In the genomic region with DNA sequence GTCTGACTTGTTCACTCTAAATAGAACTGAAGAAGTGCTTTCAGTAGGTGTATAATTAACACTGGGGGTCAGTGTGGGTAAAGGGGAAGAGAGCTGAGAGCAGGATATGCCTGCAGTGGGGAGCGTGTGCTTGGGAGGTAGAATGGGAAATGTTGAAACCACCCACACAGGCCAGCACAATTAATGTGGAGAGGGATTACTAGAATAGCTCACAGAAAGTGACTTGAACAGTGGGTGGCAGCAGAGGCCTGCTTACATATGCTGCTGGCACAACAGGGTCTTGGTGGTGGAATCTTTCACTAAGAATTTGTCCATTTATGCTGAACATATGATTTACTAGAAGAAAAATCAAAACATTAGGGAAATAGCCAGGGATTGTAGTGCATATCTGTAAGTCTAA, we compare ENCODE assay signal across 8 mouse cellular contexts. TPM values are rescaled to one million over a fixed set of nuclear protein-coding genes. Genes with fewer than 3 reads are reported as not detected.
DNase-seq lines count a peak whose midpoint lies in the region; ATAC-seq and TF ChIP-seq lines count a peak whose summit lies in the region.

No protein-coding gene starts in this region.

- ATAC-seq in intestine, embryonic 16.5 days: no peak
- ATAC-seq in limb, embryonic 14.5 days (ENCODE audit: low FRiP score, low read depth): no peak
- no peak for ATAC-seq in midbrain, embryonic 13.5 days

- H3K4me2 ChIP-seq in intestine, embryonic 16.5 days (ENCODE audit: low read depth, low read length): peak overlapping the region; percentile 84
- peak overlapping the region; percentile 72 for H3K4me2 ChIP-seq in limb, embryonic 14.5 days (replicated peaks; ENCODE audit: low read depth, low read length, severe bottlenecking)
- peak overlapping the region; percentile 88 for H3K4me2 ChIP-seq in midbrain, embryonic 13.5 days (replicated peaks)

- no peak overlapping the region for H3K27ac ChIP-seq in intestine, embryonic 16.5 days (ENCODE audit: low read length)
- no peak overlapping the region for H3K27ac ChIP-seq in limb, embryonic 14.5 days (replicated peaks; ENCODE audit: low read depth, low read length)
- no peak overlapping the region for H3K27ac ChIP-seq in midbrain, embryonic 13.5 days

- WGBS in intestine, embryonic 16.5 days: 7% methylated on average over 1 of the region's 1 CpGs
- WGBS in limb, embryonic 14.5 days: 17% methylated on average over 1 of the region's 1 CpGs
- 15% methylated on average over 1 of the region's 1 CpGs for WGBS in midbrain, embryonic 13.5 days

- DNase-seq in left cerebral cortex, adult 18-20 months (ENCODE audit: low spot score in 2 of 2): peak; percentile 49 to 57
- no peak for DNase-seq in left cerebral cortex, adult 11 months (ENCODE audit: low spot score)
- peak; percentile 67 to 72 for DNase-seq in cerebellum, postnatal 10 days
- peak; percentile 42 to 76 for DNase-seq in frontal cortex, postnatal 36 days (ENCODE audit: low spot score in 2 of 2)
- peak; percentile 71 for DNase-seq in limb, embryonic 14.5 days (ENCODE audit: low spot score)
- peak; percentile 47 for DNase-seq in thymus, postnatal 36 days

- no peaks in the 10 kb centered on the region for H3K27me3 ChIP-seq in intestine, embryonic 16.5 days (replicated peaks; ENCODE audit: control insufficient read depth, insufficient read depth, low read length)
- no peaks in the 10 kb centered on the region for H3K27me3 ChIP-seq in limb, embryonic 14.5 days (ENCODE audit: control insufficient read depth, insufficient read depth, low read length)
- no peaks in the 10 kb centered on the region for H3K27me3 ChIP-seq in midbrain, embryonic 13.5 days

- no peaks in the 10 kb centered on the region for H3K9me3 ChIP-seq in intestine, embryonic 16.5 days (ENCODE audit: control insufficient read depth, low read length)
- H3K9me3 ChIP-seq in limb, embryonic 14.5 days (ENCODE audit: control insufficient read depth, low read length): no peaks in the 10 kb centered on the region
- no peaks in the 10 kb centered on the region for H3K9me3 ChIP-seq in midbrain, embryonic 13.5 days

- peak overlapping the region; percentile 82 for H3K4me3 ChIP-seq in intestine, embryonic 16.5 days (ENCODE audit: low read length)
- peak overlapping the region; percentile 86 for H3K4me3 ChIP-seq in limb, embryonic 14.5 days (replicated peaks; ENCODE audit: low read length)
- H3K4me3 ChIP-seq in midbrain, embryonic 13.5 days (replicated peaks): peak overlapping the region; percentile 83

- H3K9ac ChIP-seq in intestine, embryonic 16.5 days (ENCODE audit: low read depth, low read length): peak overlapping the region; percentile 3; the same call in 1 of the 2 replicates
- peak overlapping the region; percentile 25; the same call in 1 of the 2 replicates for H3K9ac ChIP-seq in limb, embryonic 14.5 days (ENCODE audit: low read depth, low read length, severe bottlenecking)
- peak overlapping the region; percentile 89 for H3K9ac ChIP-seq in midbrain, embryonic 13.5 days (replicated peaks)

- H3K36me3 ChIP-seq in intestine, embryonic 16.5 days (ENCODE audit: control insufficient read depth, insufficient read depth, low read length): peaks cover 7% of the 10 kb centered on the region; the same call in 1 of the 2 replicates
- peaks cover 33% of the 10 kb centered on the region for H3K36me3 ChIP-seq in limb, embryonic 14.5 days (ENCODE audit: control insufficient read depth, insufficient read depth, low read length)
- peaks cover 34% of the 10 kb centered on the region for H3K36me3 ChIP-seq in midbrain, embryonic 13.5 days

- no peak for TF ChIP-seq POLR2A in limb, embryonic 14.5 days (IDR thresholded peaks at IDR 0.05; ENCODE audit: borderline replicate concordance, extremely low read depth, insufficient read depth, insufficient read length)

- H3K4me1 ChIP-seq in intestine, embryonic 16.5 days (ENCODE audit: control insufficient read depth, insufficient read depth, low read length): peaks cover 27% of the 10 kb centered on the region
- H3K4me1 ChIP-seq in limb, embryonic 14.5 days (ENCODE audit: control insufficient read depth, insufficient read depth, low read length): peaks cover 36% of the 10 kb centered on the region
- peaks cover 70% of the 10 kb centered on the region for H3K4me1 ChIP-seq in midbrain, embryonic 13.5 days (replicated peaks)

RNA-seq across cellular contexts. Expression of gene Fut11, which starts 2.2 kb away (rescaled TPM):
- total RNA-seq in left cerebral cortex, adult 18-20 months (2021): 10 to 100 TPM; 17.2 to 18.0 TPM
- 15.0 and 16.0 TPM in 2 replicates for polyA plus RNA-seq in intestine, embryonic 16.5 days (2015; fragmentation: Nextera tagmentation; extraction: Ambion mirVana)
- 22.6 and 26.7 TPM in 2 replicates for polyA plus RNA-seq in limb, embryonic 14.5 days (2012; rRNA removed)
- 26.9 and 29.2 TPM in 2 replicates for polyA plus RNA-seq in limb, embryonic 14.5 days (2014; fragmentation: Nextera tagmentation; extraction: Ambion mirVana)
- 22.7 and 26.0 TPM in 2 replicates for polyA plus RNA-seq in midbrain, embryonic 13.5 days (2015; fragmentation: Nextera tagmentation; extraction: Ambion mirVana)

RNA-seq across cellular contexts. Expression of gene Chchd1, which starts 5.8 kb away (rescaled TPM):
- 10 to 100 TPM; 47.0 to 55.4 TPM for total RNA-seq in left cerebral cortex, adult 18-20 months (2021)
- 171 and 190 TPM in 2 replicates for polyA plus RNA-seq in intestine, embryonic 16.5 days (2015; fragmentation: Nextera tagmentation; extraction: Ambion mirVana)
- 62.8 and 131 TPM in 2 replicates for polyA plus RNA-seq in limb, embryonic 14.5 days (2012; rRNA removed)
- polyA plus RNA-seq in limb, embryonic 14.5 days (2014; fragmentation: Nextera tagmentation; extraction: Ambion mirVana): 187 and 202 TPM in 2 replicates
- polyA plus RNA-seq in midbrain, embryonic 13.5 days (2015; fragmentation: Nextera tagmentation; extraction: Ambion mirVana): 209 and 213 TPM in 2 replicates

RNA-seq across cellular contexts. Expression of gene Zswim8, which starts 10.4 kb away (rescaled TPM):
- 100 to 1,000 TPM; 151 to 155 TPM for total RNA-seq in left cerebral cortex, adult 18-20 months (2021)
- polyA plus RNA-seq in intestine, embryonic 16.5 days (2015; fragmentation: Nextera tagmentation; extraction: Ambion mirVana): 21.8 and 23.3 TPM in 2 replicates
- 195 and 272 TPM in 2 replicates for polyA plus RNA-seq in limb, embryonic 14.5 days (2012; rRNA removed)
- 38.9 and 43.7 TPM in 2 replicates for polyA plus RNA-seq in limb, embryonic 14.5 days (2014; fragmentation: Nextera tagmentation; extraction: Ambion mirVana)
- 46.5 and 57.7 TPM in 2 replicates for polyA plus RNA-seq in midbrain, embryonic 13.5 days (2015; fragmentation: Nextera tagmentation; extraction: Ambion mirVana)

RNA-seq across cellular contexts. Expression of gene Sec24c, which starts 22.9 kb away (rescaled TPM):
- total RNA-seq in left cerebral cortex, adult 18-20 months (2021): 100 to 1,000 TPM; 102 to 110 TPM
- 92.7 and 106 TPM in 2 replicates for polyA plus RNA-seq in intestine, embryonic 16.5 days (2015; fragmentation: Nextera tagmentation; extraction: Ambion mirVana)
- polyA plus RNA-seq in limb, embryonic 14.5 days (2012; rRNA removed): 149 and 207 TPM in 2 replicates
- polyA plus RNA-seq in limb, embryonic 14.5 days (2014; fragmentation: Nextera tagmentation; extraction: Ambion mirVana): 77.2 and 84.0 TPM in 2 replicates
- 88.4 and 96.7 TPM in 2 replicates for polyA plus RNA-seq in midbrain, embryonic 13.5 days (2015; fragmentation: Nextera tagmentation; extraction: Ambion mirVana)

RNA-seq across cellular contexts. Expression of gene Synpo2l, which starts 28.8 kb away (rescaled TPM):
- under 1 TPM; 0.21 to 0.28 TPM for total RNA-seq in left cerebral cortex, adult 18-20 months (2021)
- polyA plus RNA-seq in intestine, embryonic 16.5 days (2015; fragmentation: Nextera tagmentation; extraction: Ambion mirVana): 0.10 and 0.20 TPM in 2 replicates
- polyA plus RNA-seq in limb, embryonic 14.5 days (2012; rRNA removed): 25.4 and 27.1 TPM in 2 replicates
- 25.2 and 31.5 TPM in 2 replicates for polyA plus RNA-seq in limb, embryonic 14.5 days (2014; fragmentation: Nextera tagmentation; extraction: Ambion mirVana)
- polyA plus RNA-seq in midbrain, embryonic 13.5 days (2015; fragmentation: Nextera tagmentation; extraction: Ambion mirVana): 0.15 and 0.27 TPM in 2 replicates

Comparison
In these comparisons a context has a peak if more than half of its experiments do, and no peak if none do; other contexts are left out.
1. H3K9ac ChIP-seq: peak in every context shown above with its lines; median percentile 89 in midbrain, embryonic 13.5 days; 25 in limb, embryonic 14.5 days; 3 in intestine, embryonic 16.5 days.